Mouse (Mus musculus) heart, postnatal 25 days (tissue): ENCODE results near the gene Tmem210. TPM values are rescaled to one million over a fixed set of nuclear protein-coding genes. Genes with fewer than 3 reads are reported as not detected.

ENCODE experiments used
- DNase-seq: peaks from one replicate; pipeline ENCODE4 v3.0.0; 2022; ENCODE audit warnings: low spot score
- intact Hi-C: fragments of 180-260 bp; cut with DNase I; formaldehyde crosslinking; loops from one replicate; pipeline ENCODE4 v1.15.1; 2025
- total RNA-seq, 2 experiments: library from RNA; stranded (reverse); gene quantifications; 2 replicates each; pipeline ENCODE4 v1.2.3; 2021

Tmem210 gene
- total RNA-seq, 2 experiments from 2014 or later, result not detected

DNA sequence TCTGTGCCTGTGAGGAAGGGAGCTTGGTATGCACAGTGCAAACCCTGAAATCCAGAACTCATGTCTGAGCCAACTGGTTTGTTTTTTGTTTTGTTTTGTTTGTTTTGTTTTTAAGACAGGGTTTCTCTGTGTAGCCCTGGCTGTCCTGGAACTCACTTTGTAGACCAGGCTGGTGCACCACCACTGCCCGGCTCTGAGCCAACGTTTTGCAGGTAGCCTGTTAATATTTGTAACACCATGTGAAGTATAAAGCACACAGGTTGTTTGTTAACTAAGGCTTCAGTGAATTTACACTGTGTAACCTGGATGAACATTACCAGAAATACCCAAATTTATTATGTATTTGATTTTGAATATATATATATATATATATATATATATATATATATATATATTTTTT lies 38.1 kb downstream of the Tmem210 start:
- no peak for DNase-seq
- intact Hi-C loops, result loop anchor here (5.0 kb wide), 1 partner anchor 134 kb away; no protein-coding TSS in a partner anchor

DNA sequence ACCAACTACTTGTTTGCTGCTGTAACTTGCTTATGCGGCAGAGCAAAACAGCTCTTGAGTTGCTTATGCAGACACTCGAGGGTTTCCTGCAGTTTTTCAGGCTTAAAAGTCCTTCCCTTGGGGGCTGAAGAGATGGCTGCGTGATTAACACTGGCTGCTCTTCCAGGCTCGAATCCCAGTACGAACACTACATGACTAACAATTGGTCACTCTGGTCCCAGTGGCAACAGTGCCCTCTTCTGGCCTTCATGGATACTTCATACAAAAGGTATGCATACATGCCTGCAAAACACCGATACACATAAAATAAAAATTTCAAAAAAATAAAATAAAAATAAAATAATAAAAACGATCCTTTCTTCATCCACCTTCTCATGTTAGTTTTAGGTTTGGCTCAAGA lies 40.5 kb downstream of the Tmem210 start:
- no peak for DNase-seq
- intact Hi-C loops, result loop anchor here (5.0 kb wide), 1 partner anchor 136 kb away; no protein-coding TSS in a partner anchor

DNA sequence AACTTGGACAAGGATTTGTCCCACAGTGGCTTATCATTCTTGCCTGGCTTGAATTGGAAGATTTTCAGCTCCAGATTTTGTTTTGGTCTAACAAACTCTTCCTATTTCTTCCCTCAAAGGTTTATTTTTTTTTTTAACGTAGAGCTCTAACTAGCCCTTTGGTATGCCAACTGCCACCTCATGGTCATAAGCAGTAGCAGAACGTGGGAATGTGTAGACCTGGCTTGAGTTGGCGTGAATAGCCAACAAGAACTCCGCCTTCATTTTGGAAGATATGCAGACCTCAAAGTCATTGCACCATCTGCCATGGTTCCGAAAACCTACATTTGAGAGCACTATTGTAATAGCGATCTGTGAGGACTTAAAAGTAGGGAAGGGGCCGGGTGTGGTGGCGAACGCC lies 43.5 kb downstream of the Tmem210 start:
- intact Hi-C loops, result loop anchor here (5.0 kb wide), 2 partner anchors 59 to 74 kb away; partner anchors contain the start of genes Anapc2, Ssna1 and Tmem203

DNA sequence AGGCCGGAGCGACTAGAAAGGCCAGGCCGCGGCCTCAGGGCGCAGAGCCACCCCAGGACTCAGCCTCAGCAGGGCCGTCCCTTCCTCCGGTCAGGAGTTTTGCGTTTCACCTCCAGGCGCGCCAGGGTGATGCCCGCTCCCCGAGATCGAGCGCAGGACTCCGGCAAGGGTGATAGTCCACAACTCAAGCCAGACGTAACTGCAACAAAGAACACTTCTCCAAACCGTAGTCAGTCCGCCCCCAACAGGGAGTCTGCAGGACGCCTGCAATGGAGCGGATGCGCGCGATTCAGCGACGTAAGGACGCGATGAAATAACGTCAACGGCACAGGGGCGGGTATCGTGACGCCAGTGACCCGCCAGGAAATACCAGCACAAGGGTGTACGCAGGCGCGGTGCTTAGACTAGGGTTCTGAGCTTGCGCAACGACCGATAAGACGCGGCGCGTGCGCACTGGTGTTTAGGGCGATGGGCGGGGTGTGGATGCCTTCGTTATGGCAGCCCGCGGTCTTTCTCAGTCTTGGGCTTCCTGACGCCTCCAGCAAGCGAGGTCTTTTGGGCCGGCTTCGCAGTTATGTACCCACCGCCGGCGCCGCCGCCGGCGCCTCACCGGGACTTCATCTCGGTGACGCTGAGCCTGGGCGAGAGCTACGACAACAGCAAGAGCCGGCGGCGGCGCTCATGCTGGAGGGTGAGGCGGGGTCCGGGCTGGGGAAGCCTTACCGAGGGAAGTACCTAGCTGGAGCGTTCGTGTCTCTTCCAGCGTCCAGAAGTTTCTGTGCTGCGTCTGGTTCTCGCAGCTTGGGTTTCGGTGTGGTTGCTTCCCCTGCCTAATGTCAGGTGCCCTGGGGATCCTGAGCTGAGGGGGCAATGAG lies 44.6 kb downstream of the Tmem210 start, which contains the start of gene Man1b1:
Gene Man1b1 (plus strand): TSS at position 53 of the 875 bp plus-strand sequence.
- peak; percentile 98 for DNase-seq
- intact Hi-C loops, result loop anchor here (5.0 kb wide), 2 partner anchors 60 to 75 kb away; partner anchors contain the start of genes Anapc2, Ssna1 and Tmem203

More for the DNA sequence above, 43.5 kb downstream of the Tmem210 start:
- DNase-seq, result no peak

DNA sequence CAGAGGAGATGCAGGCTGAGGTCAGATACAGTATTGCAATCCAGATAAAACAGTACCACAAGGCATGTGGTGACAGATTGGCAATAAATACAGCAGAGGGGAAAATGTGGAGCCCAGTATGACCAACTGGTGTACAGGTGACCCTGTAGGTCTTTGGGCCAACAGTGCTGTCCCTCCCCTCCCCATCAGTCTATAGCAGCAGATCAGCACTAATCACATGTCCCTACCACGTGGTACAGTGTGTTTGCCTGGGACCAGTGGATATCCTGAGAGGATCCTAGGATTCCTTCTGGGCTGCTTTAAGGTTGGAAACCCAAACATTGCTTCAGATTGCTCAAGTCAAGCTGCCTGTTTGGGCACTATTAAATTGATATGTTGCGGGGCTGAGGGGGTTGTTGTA lies 45.6 kb downstream of the Tmem210 start:
- intact Hi-C loops, result loop anchor here (5.0 kb wide), 2 partner anchors 61 to 76 kb away; partner anchors contain the start of genes Anapc2, Ssna1 and Tmem203

DNA sequence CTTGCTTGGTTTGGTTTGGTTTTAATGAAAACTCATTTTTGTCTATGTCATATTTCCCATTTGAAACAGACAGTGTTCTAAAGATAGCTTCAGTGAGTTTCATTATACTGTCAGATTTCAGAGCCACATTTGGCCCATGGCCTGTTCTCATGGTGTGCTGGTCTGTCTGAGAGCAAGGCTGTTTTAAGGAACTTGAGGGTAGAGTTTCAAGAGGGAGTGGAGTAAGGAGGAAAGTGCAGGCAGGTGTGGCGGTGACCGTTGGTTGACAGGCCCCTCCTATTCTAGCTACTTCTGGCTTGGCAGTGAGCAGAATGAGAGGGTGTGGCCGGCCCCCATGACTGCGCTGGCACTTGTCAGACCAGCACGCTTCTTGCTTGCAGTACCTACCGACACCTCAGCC lies 50.4 kb downstream of the Tmem210 start:
- DNase-seq, result no peak
- intact Hi-C loops, result no loop called here

More for the DNA sequence above, 45.6 kb downstream of the Tmem210 start:
- DNase-seq, result no peak

Other genes with a start within 250 kb of the Tmem210 start
- gene Nsmf, start 233.8 kb upstream of the Tmem210 start, total RNA-seq, result 10 to 100 TPM; 19.8 to 21.2 TPM
- gene Entpd8, start 207.8 kb upstream of the Tmem210 start, total RNA-seq, result not detected
- gene Noxa1, start 193.0 kb upstream of the Tmem210 start, total RNA-seq, result not detected
- 10 to 100 TPM in 1 of 2 experiments, 1 to 10 TPM in 1; 7.2 to 11.5 TPM for gene Nrarp, start 107.4 kb upstream of the Tmem210 start, total RNA-seq
- 1 to 10 TPM; 4.1 to 4.2 TPM for gene Tor4a, start 91.3 kb upstream of the Tmem210 start, total RNA-seq
- 10 to 100 TPM; 36.1 to 40.6 TPM for gene Nelfb, start 76.7 kb upstream of the Tmem210 start, total RNA-seq
- not detected for gene Stpg3, start 73.5 kb upstream of the Tmem210 start, total RNA-seq
- gene Fam166a, start 69.4 kb upstream of the Tmem210 start, total RNA-seq, result not detected
- gene Tubb4b, start 63.4 kb upstream of the Tmem210 start, total RNA-seq, result 100 to 1,000 TPM; 258 to 313 TPM
- gene Slc34a3, start 53.8 kb upstream of the Tmem210 start, total RNA-seq, result not detected
- gene Rnf224, start 51.4 kb upstream of the Tmem210 start, total RNA-seq, result not detected
- gene Rnf208, start 45.9 kb upstream of the Tmem210 start, total RNA-seq, result under 1 TPM in 1 of 2 experiments, not detected in 1; 0.53 TPM
- not detected for gene Cysrt1, start 45.7 kb upstream of the Tmem210 start, total RNA-seq
- gene AL732309.1, start 41.3 kb upstream of the Tmem210 start, total RNA-seq, result 1 to 10 TPM; 1.5 to 1.7 TPM
- gene Tmem203, start 32.7 kb upstream of the Tmem210 start, total RNA-seq, result 10 to 100 TPM; 12.6 to 13.2 TPM
- 1 to 10 TPM; 3.6 to 6.0 TPM for gene Tprn, start 25.5 kb upstream of the Tmem210 start, total RNA-seq
- 10 to 100 TPM; 36.7 to 40.5 TPM for gene Ssna1, start 15.7 kb upstream of the Tmem210 start, total RNA-seq
- gene Anapc2, start 15.7 kb upstream of the Tmem210 start, total RNA-seq, result 10 to 100 TPM; 38.4 to 40.7 TPM
- not detected for gene Lrrc26, start 1.8 kb downstream of the Tmem210 start, total RNA-seq
- gene Grin1, start 31.0 kb downstream of the Tmem210 start, total RNA-seq, result not detected
- 10 to 100 TPM; 18.0 to 20.9 TPM for gene Man1b1, start 44.2 kb downstream of the Tmem210 start, total RNA-seq
- gene Dpp7, start 68.2 kb downstream of the Tmem210 start, total RNA-seq, result 1 to 10 TPM; 3.0 to 3.4 TPM
- gene Uap1l1, start 77.5 kb downstream of the Tmem210 start, total RNA-seq, result 1 to 10 TPM; 4.0 to 6.1 TPM
- gene Sapcd2, start 84.2 kb downstream of the Tmem210 start, total RNA-seq, result under 1 TPM; 0.16 to 0.50 TPM
- gene Entpd2, start 107.7 kb downstream of the Tmem210 start, total RNA-seq, result 10 to 100 TPM; 10.8 to 13.9 TPM
- gene Npdc1, start 111.2 kb downstream of the Tmem210 start, total RNA-seq, result 10 to 100 TPM; 25.1 to 27.7 TPM
- gene Fut7, start 135.1 kb downstream of the Tmem210 start, total RNA-seq, result under 1 TPM in 1 of 2 experiments, not detected in 1; 0.34 TPM
- gene Abca2, start 140.6 kb downstream of the Tmem210 start, total RNA-seq, result 10 to 100 TPM; 31.2 to 36.2 TPM
- 1 to 10 TPM; 2.4 to 3.6 TPM for gene Clic3, start 168.7 kb downstream of the Tmem210 start, total RNA-seq
- 10 to 100 TPM; 17.4 to 20.8 TPM for gene Paxx, start 172.9 kb downstream of the Tmem210 start, total RNA-seq
- 100 to 1,000 TPM; 117 to 160 TPM for gene Ptgds, start 181.9 kb downstream of the Tmem210 start, total RNA-seq
- gene Lcn12, start 205.8 kb downstream of the Tmem210 start, total RNA-seq, result not detected
- gene Fbxw5, start 212.6 kb downstream of the Tmem210 start, total RNA-seq, result 10 to 100 TPM; 85.7 to 91.2 TPM
- under 1 TPM; 0.73 to 0.75 TPM for gene C8g, start 213.6 kb downstream of the Tmem210 start, total RNA-seq